Mouse (Mus musculus): ENCODE measurements around the gene Olfr671. TPM values are rescaled to one million over a fixed set of nuclear protein-coding genes. Genes with fewer than 3 reads are reported as not detected.
"Not testable (repeated sequence)": the region's sequence is repeated elsewhere in the genome, so short reads cannot be mapped to it uniquely, and the experiment has no call there.

Gene Olfr671
- polyA plus RNA-seq (2014; fragmentation: Nextera tagmentation; extraction: Ambion mirVana) = not detected in 2 replicates

- H3K36me3 ChIP-seq (ENCODE audit: control insufficient read depth, insufficient read depth, low read length) = no peaks in the 10 kb centered on the region
- no peak within 1 kb of the TSS for H3K4me3 ChIP-seq (ENCODE audit: low read length)
- no peaks in the 10 kb centered on the region for H3K4me1 ChIP-seq (ENCODE audit: control insufficient read depth, insufficient read depth, low read length)
- WGBS = 78% methylated on average over 1 of the region's 1 CpGs
- ATAC-seq (ENCODE audit: low FRiP score, low TSS enrichment) = no peak
- no peak within 1 kb of the TSS for H3K4me2 ChIP-seq (replicated peaks; ENCODE audit: low read depth, low read length)
- H3K27me3 ChIP-seq (ENCODE audit: control insufficient read depth, insufficient read depth, low read length) = no peaks in the 10 kb centered on the region
- H3K9me3 ChIP-seq (ENCODE audit: control insufficient read depth, low read length) = no peaks in the 10 kb centered on the region
- no peak within 1 kb of the TSS for H3K27ac ChIP-seq (ENCODE audit: low read depth, low read length)
- H3K9ac ChIP-seq (ENCODE audit: low read depth, low read length) = no peak within 1 kb of the TSS
These were observed at the start of gene Olfr671 for GRCm38 (mm10) chr7:104979026-104979425. TSS of gene Olfr671 (minus strand) at chr7:104979126.

DNA sequence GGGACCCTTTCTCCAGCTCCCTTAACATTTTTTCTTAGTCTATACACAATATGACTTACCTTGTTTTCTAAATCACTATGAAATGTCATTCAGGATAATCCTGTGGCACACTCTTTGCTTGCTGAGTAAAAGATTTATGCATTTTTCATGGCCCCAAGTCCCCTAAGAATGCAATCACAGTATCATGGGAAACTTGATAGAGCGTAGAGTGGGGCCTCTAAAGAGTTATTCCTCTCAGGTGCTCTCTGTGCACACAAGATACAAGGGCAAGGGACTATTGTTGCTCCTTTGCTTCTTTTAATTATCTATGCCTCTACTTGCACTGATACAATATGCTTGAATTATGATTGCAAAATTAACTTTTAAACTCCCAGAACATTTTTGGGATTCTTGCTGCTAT is 49.4 kb upstream of the Olfr671 start, which contains the start of gene Olfr675:
Olfr675 (minus strand) TSS at position 101 of the 400 bp plus-strand sequence.
- 89% methylated on average over 1 of the region's 1 CpGs for WGBS

GRCm38 (mm10) chr7:105022530-105022929 is 43.6 kb upstream of the Olfr671 start:
- Histone ChIP-seq H3K4me1 (ENCODE audit: control insufficient read depth, insufficient read depth, low read length) (no peaks in the 10 kb centered on the region), H3K9me3 (ENCODE audit: control insufficient read depth, low read length) (no peaks in the 10 kb centered on the region), H3K36me3 (ENCODE audit: control insufficient read depth, insufficient read depth, low read length) (no peaks in the 10 kb centered on the region), H3K27me3 (ENCODE audit: control insufficient read depth, insufficient read depth, low read length) (no peaks in the 10 kb centered on the region), H3K9ac (ENCODE audit: low read depth, low read length) (no peak overlapping the region), H3K4me3 (ENCODE audit: low read length) (no peak overlapping the region), H3K27ac (ENCODE audit: low read depth, low read length) (no peak overlapping the region), H3K4me2 (replicated peaks; ENCODE audit: low read depth, low read length) (no peak overlapping the region)
- whole genome bisulfite sequencing = 80% methylated on average over 1 of the region's 1 CpGs
- ATAC-seq (ENCODE audit: low FRiP score, low TSS enrichment) = no peak

More for the DNA sequence above, 49.4 kb upstream of the Olfr671 start, which contains the start of gene Olfr675:
- no peak within 1 kb of the TSS for H3K9ac ChIP-seq (ENCODE audit: low read depth, low read length)
- no peaks in the 10 kb centered on the region for H3K4me1 ChIP-seq (ENCODE audit: control insufficient read depth, insufficient read depth, low read length)
- H3K36me3 ChIP-seq (ENCODE audit: control insufficient read depth, insufficient read depth, low read length) = no peaks in the 10 kb centered on the region
- H3K9me3 ChIP-seq (ENCODE audit: control insufficient read depth, low read length) = no peaks in the 10 kb centered on the region
- no peak within 1 kb of the TSS for H3K4me2 ChIP-seq (replicated peaks; ENCODE audit: low read depth, low read length)
- H3K27me3 ChIP-seq (ENCODE audit: control insufficient read depth, insufficient read depth, low read length) = no peaks in the 10 kb centered on the region
- ATAC-seq (ENCODE audit: low FRiP score, low TSS enrichment) = no peak
- no peak within 1 kb of the TSS for H3K27ac ChIP-seq (ENCODE audit: low read depth, low read length)
- no peak within 1 kb of the TSS for H3K4me3 ChIP-seq (ENCODE audit: low read length)

- no peak for ATAC-seq (ENCODE audit: low FRiP score, low TSS enrichment)
- Histone ChIP-seq H3K36me3 (ENCODE audit: control insufficient read depth, insufficient read depth, low read length) (no peaks in the 10 kb centered on the region), H3K4me3 (ENCODE audit: low read length) (no peak within 1 kb of the TSS), H3K4me2 (replicated peaks; ENCODE audit: low read depth, low read length) (no peak within 1 kb of the TSS), H3K27me3 (ENCODE audit: control insufficient read depth, insufficient read depth, low read length) (no peaks in the 10 kb centered on the region), H3K9me3 (ENCODE audit: control insufficient read depth, low read length) (no peaks in the 10 kb centered on the region), H3K27ac (ENCODE audit: low read depth, low read length) (no peak within 1 kb of the TSS), H3K9ac (ENCODE audit: low read depth, low read length) (no peak within 1 kb of the TSS), H3K4me1 (ENCODE audit: control insufficient read depth, insufficient read depth, low read length) (no peaks in the 10 kb centered on the region)
These were observed 23.0 kb upstream of the Olfr671 start, which contains the start of gene Olfr672 for GRCm38 (mm10) chr7:105001929-105002328. TSS of gene Olfr672 (minus strand) at chr7:105002029.

GRCm38 (mm10) chr7:104972507-104972906 is 6.4 kb downstream of the Olfr671 start:
- H3K27ac ChIP-seq (ENCODE audit: low read depth, low read length); H3K4me2 ChIP-seq (replicated peaks; ENCODE audit: low read depth, low read length); H3K27me3 ChIP-seq (ENCODE audit: control insufficient read depth, insufficient read depth, low read length); ATAC-seq (ENCODE audit: low FRiP score, low TSS enrichment); H3K4me3 ChIP-seq (ENCODE audit: low read length); H3K4me1 ChIP-seq (ENCODE audit: control insufficient read depth, insufficient read depth, low read length); H3K9ac ChIP-seq (ENCODE audit: low read depth, low read length); H3K9me3 ChIP-seq (ENCODE audit: control insufficient read depth, low read length); H3K36me3 ChIP-seq (ENCODE audit: control insufficient read depth, insufficient read depth, low read length): not testable (repeated sequence)
- 72% methylated on average over 2 of the region's 2 CpGs for WGBS

- Histone ChIP-seq H3K27ac (ENCODE audit: low read depth, low read length) (no peak within 1 kb of the TSS), H3K4me1 (ENCODE audit: control insufficient read depth, insufficient read depth, low read length) (no peaks in the 10 kb centered on the region), H3K27me3 (ENCODE audit: control insufficient read depth, insufficient read depth, low read length) (no peaks in the 10 kb centered on the region), H3K36me3 (ENCODE audit: control insufficient read depth, insufficient read depth, low read length) (no peaks in the 10 kb centered on the region), H3K9me3 (ENCODE audit: control insufficient read depth, low read length) (no peaks in the 10 kb centered on the region), H3K4me2 (replicated peaks; ENCODE audit: low read depth, low read length) (no peak within 1 kb of the TSS), H3K4me3 (ENCODE audit: low read length) (no peak within 1 kb of the TSS), H3K9ac (ENCODE audit: low read depth, low read length) (no peak within 1 kb of the TSS)
- WGBS = 19% methylated on average over 1 of the region's 1 CpGs
- ATAC-seq (ENCODE audit: low FRiP score, low TSS enrichment) = no peak
These were observed 16.4 kb downstream of the Olfr671 start, which contains the start of gene Olfr670 for GRCm38 (mm10) chr7:104962520-104962919. TSS of gene Olfr670 (minus strand) at chr7:104962620.

- H3K4me1 ChIP-seq (ENCODE audit: control insufficient read depth, insufficient read depth, low read length); H3K4me3 ChIP-seq (ENCODE audit: low read length); H3K4me2 ChIP-seq (replicated peaks; ENCODE audit: low read depth, low read length); ATAC-seq (ENCODE audit: low FRiP score, low TSS enrichment); H3K9me3 ChIP-seq (ENCODE audit: control insufficient read depth, low read length); H3K36me3 ChIP-seq (ENCODE audit: control insufficient read depth, insufficient read depth, low read length); H3K27me3 ChIP-seq (ENCODE audit: control insufficient read depth, insufficient read depth, low read length); H3K27ac ChIP-seq (ENCODE audit: low read depth, low read length); H3K9ac ChIP-seq (ENCODE audit: low read depth, low read length): not testable (repeated sequence)
- 94% methylated on average over 16 of the region's 16 CpGs for WGBS
These were observed 28.7 kb downstream of the Olfr671 start for GRCm38 (mm10) chr7:104950234-104950633.

DNA sequence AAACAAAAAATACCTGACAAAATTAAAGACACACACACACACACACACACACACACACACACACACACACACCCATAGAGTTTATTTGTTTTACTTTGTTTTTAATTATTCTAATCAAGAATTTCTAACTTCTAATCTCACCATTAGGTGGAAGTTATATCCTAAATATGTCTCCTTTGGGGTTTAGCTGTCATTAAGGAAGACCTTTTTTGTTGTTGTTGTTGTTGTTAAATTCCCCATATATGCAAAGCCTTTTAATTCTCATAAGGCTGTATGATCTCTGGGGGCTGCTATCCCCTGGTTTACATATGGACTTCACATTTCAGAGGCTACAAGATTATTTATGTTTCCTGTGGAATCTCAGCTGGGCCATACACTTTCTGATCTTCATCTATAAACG is 45.0 kb downstream of the Olfr671 start, which contains the start of gene Olfr669:
Olfr669 (plus strand) TSS at position 301 of the 400 bp plus-strand sequence.
- Histone ChIP-seq H3K4me3 (ENCODE audit: low read length) (no peak within 1 kb of the TSS), H3K4me2 (replicated peaks; ENCODE audit: low read depth, low read length) (no peak within 1 kb of the TSS), H3K9me3 (ENCODE audit: control insufficient read depth, low read length) (no peaks in the 10 kb centered on the region), H3K9ac (ENCODE audit: low read depth, low read length) (no peak within 1 kb of the TSS), H3K36me3 (ENCODE audit: control insufficient read depth, insufficient read depth, low read length) (no peaks in the 10 kb centered on the region), H3K27ac (ENCODE audit: low read depth, low read length) (no peak within 1 kb of the TSS), H3K27me3 (ENCODE audit: control insufficient read depth, insufficient read depth, low read length) (no peaks in the 10 kb centered on the region), H3K4me1 (ENCODE audit: control insufficient read depth, insufficient read depth, low read length) (no peaks in the 10 kb centered on the region)
- WGBS = 92% methylated on average over 1 of the region's 1 CpGs
- ATAC-seq (ENCODE audit: low FRiP score, low TSS enrichment) = no peak

- H3K27me3 ChIP-seq (ENCODE audit: control insufficient read depth, insufficient read depth, low read length) = no peaks in the 10 kb centered on the region
- no peak within 1 kb of the TSS for H3K9ac ChIP-seq (ENCODE audit: low read depth, low read length)
- no peaks in the 10 kb centered on the region for H3K36me3 ChIP-seq (ENCODE audit: control insufficient read depth, insufficient read depth, low read length)
- no peak within 1 kb of the TSS for H3K4me2 ChIP-seq (replicated peaks; ENCODE audit: low read depth, low read length)
- no peaks in the 10 kb centered on the region for H3K4me1 ChIP-seq (ENCODE audit: control insufficient read depth, insufficient read depth, low read length)
- ATAC-seq (ENCODE audit: low FRiP score, low TSS enrichment) = no peak
- no peak within 1 kb of the TSS for H3K27ac ChIP-seq (ENCODE audit: low read depth, low read length)
- no peak within 1 kb of the TSS for H3K4me3 ChIP-seq (ENCODE audit: low read length)
- WGBS = 73% methylated on average over 1 of the region's 1 CpGs
- no peaks in the 10 kb centered on the region for H3K9me3 ChIP-seq (ENCODE audit: control insufficient read depth, low read length)
These were observed 51.0 kb downstream of the Olfr671 start, which contains the start of gene Olfr668 for GRCm38 (mm10) chr7:104927957-104928356. TSS of gene Olfr668 (minus strand) at chr7:104928057.
